Mouse (Mus musculus): Measurements from ENCODE around the gene Rps19bp1.

Gene Rps19bp1

GRCm38 (mm10) chr15:80263610-80264575 lies at the start of gene Rps19bp1:
TSS of gene Rps19bp1 (minus strand) at chr15:80264315.
- peak; percentile 80 for DNase-seq (ENCODE audit: low spot score)

DNA sequence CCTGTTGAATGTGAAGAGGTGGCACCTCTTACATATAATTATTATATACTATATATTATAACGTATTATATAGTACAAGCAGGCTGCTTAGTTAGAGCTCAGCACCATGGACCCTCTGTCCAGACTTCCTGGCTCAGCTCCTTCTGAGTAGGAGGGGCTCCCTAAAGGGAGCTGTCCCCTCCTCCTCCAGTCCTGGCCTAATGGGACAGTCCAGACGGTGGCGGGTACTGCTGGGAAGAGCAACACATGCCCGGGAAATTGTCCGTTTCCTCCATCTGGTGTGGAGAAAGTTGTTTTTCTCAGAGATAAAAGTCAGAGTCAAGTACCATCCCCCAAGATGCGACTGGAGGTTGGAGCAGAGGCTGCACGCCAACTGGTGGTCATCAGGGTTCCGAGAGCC lies 42.0 kb upstream of the Rps19bp1 start:
- no peak for DNase-seq (ENCODE audit: low spot score)

- DNase-seq (ENCODE audit: low spot score) = no peak
Observed at GRCm38 (mm10) chr15:80304188-80304587, 40.1 kb upstream of the Rps19bp1 start.

DNA sequence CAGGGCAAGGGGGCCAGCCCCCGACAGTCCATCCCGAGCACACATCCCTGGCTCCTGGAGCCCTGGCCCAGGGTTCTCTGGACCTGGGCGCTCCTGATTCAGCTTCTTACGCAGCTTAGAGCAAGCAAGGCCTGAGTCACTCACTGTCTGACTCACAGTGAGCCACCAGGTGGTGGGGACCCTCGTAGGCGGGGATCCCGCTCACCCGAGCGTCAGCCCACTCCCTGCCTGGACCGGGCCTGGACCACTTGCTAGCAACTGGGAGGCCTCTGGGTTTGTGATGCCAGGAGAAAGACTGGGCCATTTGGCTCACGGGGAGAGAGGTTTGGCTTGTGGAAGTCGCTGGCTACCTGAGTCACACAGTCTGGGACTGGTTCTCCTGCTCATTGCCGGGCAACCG lies 39.7 kb upstream of the Rps19bp1 start:
- no peak for DNase-seq (ENCODE audit: low spot score)

- DNase-seq (ENCODE audit: low spot score) = no peak
Observed at GRCm38 (mm10) chr15:80297146-80297545, 33.0 kb upstream of the Rps19bp1 start.

GRCm38 (mm10) chr15:80289436-80289835 lies 25.3 kb upstream of the Rps19bp1 start:
- peak; percentile 29 for DNase-seq (ENCODE audit: low spot score)

GRCm38 (mm10) chr15:80288036-80288435 lies 23.9 kb upstream of the Rps19bp1 start:
- no peak for DNase-seq (ENCODE audit: low spot score)

DNA sequence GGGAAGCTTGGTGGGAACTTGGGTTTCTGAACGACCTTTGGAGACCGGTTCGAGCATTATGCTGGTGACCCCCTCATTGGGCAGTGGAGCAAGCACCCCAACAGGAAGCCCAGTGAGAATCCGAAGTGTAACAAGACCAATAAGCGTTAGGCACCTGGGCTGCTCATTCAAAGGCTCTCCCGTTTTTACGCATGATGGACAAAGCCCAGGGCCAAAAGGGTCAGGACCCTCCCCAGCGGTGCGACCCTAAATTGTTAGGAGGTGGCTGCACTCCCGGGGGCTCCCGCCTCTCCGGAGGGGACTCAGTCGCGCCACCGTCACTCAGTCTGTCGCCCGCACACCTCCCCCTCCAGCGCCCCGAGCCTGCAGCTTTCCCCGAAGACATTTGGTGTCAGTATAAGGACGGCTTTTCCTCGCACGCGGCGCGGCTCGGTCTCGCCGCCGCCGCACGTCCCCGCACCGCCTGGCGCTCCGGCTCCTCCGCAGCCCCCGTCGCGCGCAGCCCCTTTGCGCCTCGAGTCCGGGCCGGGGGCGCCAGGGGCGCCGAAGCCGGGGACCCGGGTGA lies 22.8 kb upstream of the Rps19bp1 start, which contains the start of gene Cacna1i:
Gene Cacna1i (plus strand): TSS at position 388 of the 565 bp plus-strand sequence.
- DNase-seq (ENCODE audit: low spot score) = no peak

- no peak for DNase-seq (ENCODE audit: low spot score)
Observed at GRCm38 (mm10) chr15:80280646-80281045, 16.5 kb upstream of the Rps19bp1 start.

GRCm38 (mm10) chr15:80279053-80279452 lies 14.9 kb upstream of the Rps19bp1 start:
- DNase-seq (ENCODE audit: low spot score) = no peak

DNA sequence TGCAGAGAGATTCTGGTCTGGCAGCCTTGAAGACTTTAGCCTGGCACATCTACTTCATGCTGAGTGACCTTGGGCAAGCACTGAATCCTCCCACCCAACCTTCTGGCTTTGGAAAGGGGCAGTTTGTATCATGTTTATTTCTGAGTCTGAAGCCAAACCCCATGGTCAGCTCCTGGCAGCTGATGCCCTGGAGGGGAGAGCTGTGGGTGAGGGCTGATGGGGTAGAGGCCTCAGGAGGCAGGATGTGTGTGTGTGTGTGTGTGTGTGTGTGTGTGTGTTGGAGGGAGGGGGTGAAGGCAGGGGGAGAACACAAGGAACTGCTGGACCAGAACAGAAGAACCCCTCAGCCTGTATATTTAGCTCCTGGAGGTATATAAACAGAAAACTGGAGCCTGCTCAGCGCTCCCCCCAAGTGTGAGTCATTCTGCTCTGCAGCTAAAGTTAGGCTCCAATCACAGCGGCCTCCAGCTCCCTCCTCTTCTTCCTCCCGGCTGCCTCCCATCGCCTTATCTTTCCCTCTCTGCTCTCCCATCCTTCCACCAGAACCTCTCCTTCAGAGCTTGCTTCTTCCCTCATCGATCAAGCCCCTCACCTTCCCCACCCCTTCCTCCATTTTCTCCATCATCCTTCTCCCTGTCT lies 14.1 kb upstream of the Rps19bp1 start:
- DNase-seq (ENCODE audit: low spot score) = no peak

DNA sequence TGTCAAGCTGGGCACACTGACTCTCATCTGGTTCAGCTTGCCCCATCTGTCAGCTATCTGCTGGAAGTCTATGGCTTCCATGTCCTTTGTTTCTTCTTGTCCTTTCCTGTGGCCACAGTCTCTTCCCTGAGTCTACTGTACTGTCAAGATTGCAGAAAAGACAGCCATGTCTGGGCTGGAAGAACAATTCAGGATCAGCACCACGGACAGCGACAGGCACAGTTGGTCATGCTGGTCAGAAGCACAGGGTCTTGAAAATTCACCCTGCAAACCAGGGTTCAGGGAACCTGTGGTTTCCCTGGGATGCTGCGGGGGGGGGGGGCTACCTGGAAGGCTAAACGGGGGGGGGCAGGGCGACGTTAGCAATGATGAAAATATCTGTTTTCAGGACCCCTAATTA lies 13.5 kb upstream of the Rps19bp1 start:
- no peak for DNase-seq (ENCODE audit: low spot score)

- DNase-seq (ENCODE audit: low spot score) = no peak
Observed at GRCm38 (mm10) chr15:80277107-80277506, 13.0 kb upstream of the Rps19bp1 start.

DNA sequence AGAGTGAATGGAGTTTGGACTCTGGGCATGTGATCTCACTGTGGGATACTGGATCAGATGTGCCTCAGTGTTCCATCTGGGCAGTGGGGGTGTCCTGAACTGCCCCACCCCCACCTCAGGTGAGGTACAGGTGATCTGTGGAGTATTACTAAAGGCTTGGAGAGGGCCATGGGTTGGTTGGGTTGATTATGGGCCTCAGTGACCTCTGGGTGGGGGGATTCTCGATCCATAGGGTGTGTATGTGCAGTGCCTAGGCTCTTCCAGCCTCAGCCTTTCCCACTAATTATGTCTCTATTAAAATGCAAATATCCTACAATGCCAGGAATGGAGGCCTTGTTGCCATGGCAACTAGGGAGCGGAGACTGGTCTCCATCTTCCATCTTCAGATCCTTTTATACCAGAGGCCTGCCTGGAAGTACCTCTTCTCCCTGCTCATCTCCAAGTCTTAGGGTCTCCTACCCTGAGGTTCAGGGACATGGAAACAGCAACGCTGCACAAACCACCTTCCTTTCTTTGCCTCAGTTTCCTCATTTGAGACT lies 7.8 kb upstream of the Rps19bp1 start:
- DNase-seq (ENCODE audit: low spot score) = no peak

GRCm38 (mm10) chr15:80266281-80266680 lies 2.2 kb upstream of the Rps19bp1 start:
- DNase-seq (ENCODE audit: low spot score) = no peak

- no peak for DNase-seq (ENCODE audit: low spot score)
Observed at GRCm38 (mm10) chr15:80261100-80261499, 3.0 kb downstream of the Rps19bp1 start.

- no peak for DNase-seq (ENCODE audit: low spot score)
Observed at GRCm38 (mm10) chr15:80260677-80261076, 3.4 kb downstream of the Rps19bp1 start.

GRCm38 (mm10) chr15:80259406-80260045 lies 4.6 kb downstream of the Rps19bp1 start:
- DNase-seq (ENCODE audit: low spot score) = no peak

DNA sequence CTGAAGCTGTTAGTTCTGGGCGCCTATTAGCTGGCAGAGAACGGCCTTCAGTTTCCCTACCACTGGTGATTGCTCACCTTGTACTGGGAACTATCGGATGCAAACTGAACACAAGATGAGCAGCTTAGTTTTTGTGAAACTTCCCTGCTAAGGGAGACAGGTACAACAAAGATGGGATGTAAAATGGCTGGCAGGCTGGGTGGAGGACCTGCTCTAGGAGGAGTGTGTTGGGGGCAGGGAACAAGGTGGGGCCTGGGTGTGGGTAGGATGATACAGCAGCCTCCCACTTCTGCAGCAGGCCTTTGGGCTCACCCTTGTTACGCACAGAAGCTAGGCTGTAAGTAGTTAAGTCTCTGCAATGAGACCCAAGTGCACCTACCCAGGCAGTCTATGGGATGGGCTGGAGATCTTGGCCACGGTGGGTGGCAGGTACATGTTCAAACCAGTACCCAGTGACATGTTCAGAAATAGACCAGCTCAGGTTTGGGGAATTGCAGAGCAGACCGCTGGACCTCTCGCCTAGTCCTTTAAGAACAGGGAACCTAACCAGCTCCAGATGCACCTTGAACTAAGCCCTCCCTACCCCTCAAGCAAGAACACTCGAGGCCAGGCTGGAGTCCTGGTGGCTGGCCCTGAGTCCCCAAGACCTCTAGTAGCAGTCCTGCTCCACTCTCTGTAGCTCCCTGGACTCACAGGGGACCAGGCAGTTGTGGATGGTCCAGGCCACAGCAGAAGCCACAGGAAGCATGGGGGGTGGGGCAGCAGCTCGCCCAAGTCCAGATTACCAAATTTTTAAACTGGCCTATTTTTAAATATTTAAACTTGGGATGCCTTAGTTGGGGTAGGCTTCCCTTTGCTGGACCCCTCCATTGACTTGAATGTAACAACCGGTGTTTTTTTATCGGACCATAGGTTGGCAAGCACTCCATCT lies 5.6 kb downstream of the Rps19bp1 start:
- no peak for DNase-seq (ENCODE audit: low spot score)

DNA sequence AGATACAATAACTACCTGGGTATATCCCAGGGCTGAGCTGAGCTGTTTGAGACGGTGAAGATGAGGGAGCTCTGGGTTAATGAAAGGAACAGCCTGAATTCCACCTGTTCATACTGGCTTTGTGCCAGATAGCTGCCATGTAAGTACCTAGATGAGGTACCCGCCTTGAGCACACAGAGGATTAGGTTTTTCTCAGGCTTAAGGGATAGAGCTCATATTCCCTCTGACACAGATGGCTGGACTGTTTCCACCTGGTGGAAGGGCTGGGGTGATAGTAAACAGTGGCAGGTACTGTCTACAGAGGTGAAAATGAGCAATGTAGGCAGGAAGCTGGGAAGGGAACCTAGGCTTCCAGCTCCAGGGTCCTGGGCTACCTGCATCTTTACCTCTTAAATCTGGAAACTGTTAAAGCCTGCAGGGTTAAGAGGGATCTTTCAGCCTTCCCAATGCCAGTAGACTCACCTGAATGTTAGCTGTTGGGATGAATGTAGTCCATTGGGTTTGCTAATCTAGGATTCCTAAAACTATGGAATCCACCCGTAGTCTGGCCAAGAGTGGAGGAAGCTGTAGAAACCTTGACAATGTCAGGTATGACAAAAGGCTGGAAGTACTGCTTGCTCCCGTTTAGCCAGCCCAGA lies 6.4 kb downstream of the Rps19bp1 start:
- no peak for DNase-seq (ENCODE audit: low spot score)

All from ovary, adult 18-20 months (tissue).